ENCODE assay signal across 28 mouse cellular contexts in genomic region chr10:46070766-46071165, GRCm38 (mm10).
A peak's percentile ranks its signal among the peaks of the same experiment; 100 is the strongest.
DNase-seq lines count a peak whose midpoint lies in the region; ATAC-seq and TF ChIP-seq lines count a peak whose summit lies in the region.
"Had no signal": no experiment of that assay in that cellular context is flagged by ENCODE, and none has a peak within 500 bp of the region (broad histone marks: within the 10 kb centered on the region; RNA-seq: fewer than 3 reads in every experiment).

No protein-coding gene starts in this region.

- peak; percentile 39 for DNase-seq in forebrain, embryonic 14.5 days (ENCODE audit: low spot score)
- DNase-seq in forebrain, embryonic 10.5 days (ENCODE audit: extremely low spot score, low spot score) = no peak
- DNase-seq in midbrain, embryonic 11.5 days (ENCODE audit: low spot score, missing footprints) = no peak
- no peak for DNase-seq in midbrain, postnatal 0 days (ENCODE audit: low spot score)
- no peak for DNase-seq in cerebellum, adult 11 months
- DNase-seq: adrenal gland, postnatal 14 days; cerebellum, adult 2 months; gastrocnemius, postnatal 25 days; heart, adult 11 months; kidney, adult 9 months; kidney, postnatal 10 days; left cerebral cortex, postnatal 4 days; liver, postnatal 0 days; right cerebral cortex, adult 18-20 months; spleen, adult 18-20 months; thymus, adult 2 months; thymus, postnatal 4 days had no signal

- 70% methylated on average over 3 of the region's 3 CpGs for WGBS in forebrain, embryonic 14.5 days
- 83% methylated on average over 3 of the region's 3 CpGs for WGBS in forebrain, embryonic 10.5 days
- WGBS in midbrain, embryonic 11.5 days = 78% methylated on average over 3 of the region's 3 CpGs
- 58% methylated on average over 3 of the region's 3 CpGs for whole genome bisulfite sequencing in midbrain, embryonic 15.5 days
- 87% methylated on average over 3 of the region's 3 CpGs for WGBS in hindbrain, embryonic 12.5 days
- WGBS in midbrain, postnatal 0 days = 69% methylated on average over 3 of the region's 3 CpGs

- no peaks in the 10 kb centered on the region for H3K9me3 ChIP-seq in forebrain, embryonic 14.5 days (replicated peaks; ENCODE audit: control insufficient read depth, low read length)
- no peaks in the 10 kb centered on the region for H3K9me3 ChIP-seq in forebrain, embryonic 10.5 days
- H3K9me3 ChIP-seq in midbrain, embryonic 11.5 days (ENCODE audit: control insufficient read depth, low read length) = no peaks in the 10 kb centered on the region
- no peaks in the 10 kb centered on the region for H3K9me3 ChIP-seq in midbrain, embryonic 15.5 days
- no peaks in the 10 kb centered on the region for H3K9me3 ChIP-seq in hindbrain, embryonic 12.5 days (replicated peaks)
- no peaks in the 10 kb centered on the region for H3K9me3 ChIP-seq in midbrain, postnatal 0 days (ENCODE audit: low read length)
- H3K9me3 ChIP-seq: heart, embryonic 10.5 days; heart, embryonic 15.5 days; liver, embryonic 12.5 days; neural tube, embryonic 15.5 days had no signal

- no peaks in the 10 kb centered on the region for H3K36me3 ChIP-seq in forebrain, embryonic 14.5 days (ENCODE audit: control insufficient read depth, insufficient read depth, low read length)
- H3K36me3 ChIP-seq in forebrain, embryonic 10.5 days (replicated peaks) = no peaks in the 10 kb centered on the region
- H3K36me3 ChIP-seq in midbrain, embryonic 11.5 days (ENCODE audit: control insufficient read depth, insufficient read depth, low read length) = no peaks in the 10 kb centered on the region
- no peaks in the 10 kb centered on the region for H3K36me3 ChIP-seq in midbrain, embryonic 15.5 days (replicated peaks)
- H3K36me3 ChIP-seq in hindbrain, embryonic 12.5 days = no peaks in the 10 kb centered on the region
- no peaks in the 10 kb centered on the region for H3K36me3 ChIP-seq in midbrain, postnatal 0 days (ENCODE audit: insufficient read depth, low read length)
- H3K36me3 ChIP-seq: heart, embryonic 10.5 days; heart, embryonic 15.5 days; liver, embryonic 12.5 days; neural tube, embryonic 15.5 days had no signal

- H3K4me3 ChIP-seq in forebrain, embryonic 14.5 days (ENCODE audit: low read depth, low read length) = no peak overlapping the region
- no peak overlapping the region for H3K4me3 ChIP-seq in forebrain, embryonic 10.5 days
- H3K4me3 ChIP-seq in midbrain, embryonic 11.5 days (ENCODE audit: low read depth, low read length) = no peak overlapping the region
- H3K4me3 ChIP-seq in midbrain, embryonic 15.5 days = no peak overlapping the region
- no peak overlapping the region for H3K4me3 ChIP-seq in hindbrain, embryonic 12.5 days
- H3K4me3 ChIP-seq in midbrain, postnatal 0 days (ENCODE audit: low read depth, low read length) = no peak overlapping the region
- H3K4me3 ChIP-seq: erythroblast, embryonic 14.5 days; heart, embryonic 10.5 days; heart, embryonic 15.5 days; liver, embryonic 12.5 days; megakaryocyte, embryonic 14.5 days; neural tube, embryonic 15.5 days had no signal

- H3K27ac ChIP-seq in forebrain, embryonic 14.5 days (ENCODE audit: low read depth, low read length) = no peak overlapping the region
- no peak overlapping the region for H3K27ac ChIP-seq in forebrain, embryonic 10.5 days
- no peak overlapping the region for H3K27ac ChIP-seq in midbrain, embryonic 11.5 days (ENCODE audit: low read depth, low read length)
- H3K27ac ChIP-seq in midbrain, embryonic 15.5 days = no peak overlapping the region; the same call in 1 of the 2 replicates
- H3K27ac ChIP-seq in hindbrain, embryonic 12.5 days = peak overlapping the region; percentile 44; the same call in 1 of the 2 replicates
- H3K27ac ChIP-seq in midbrain, postnatal 0 days (ENCODE audit: low read depth, low read length) = 0 out of 2 replicates have a peak overlapping the region, but pooled peaks have one; percentile 38
- H3K27ac ChIP-seq: heart, embryonic 10.5 days; heart, embryonic 15.5 days; liver, embryonic 12.5 days; stomach, postnatal 0 days had no signal

- TF ChIP-seq CTCF in midbrain, postnatal 0 days (IDR thresholded peaks at IDR 0.05) = no peak

- H3K27me3 ChIP-seq in forebrain, embryonic 14.5 days (replicated peaks; ENCODE audit: control insufficient read depth, insufficient read depth, low read length) = no peaks in the 10 kb centered on the region
- H3K27me3 ChIP-seq in forebrain, embryonic 10.5 days (ENCODE audit: poor library complexity, severe bottlenecking) = no peaks in the 10 kb centered on the region
- no peaks in the 10 kb centered on the region for H3K27me3 ChIP-seq in midbrain, embryonic 11.5 days (ENCODE audit: control insufficient read depth, insufficient read depth, low read length)
- no peaks in the 10 kb centered on the region for H3K27me3 ChIP-seq in midbrain, embryonic 15.5 days (replicated peaks)
- no peaks in the 10 kb centered on the region for H3K27me3 ChIP-seq in hindbrain, embryonic 12.5 days
- H3K27me3 ChIP-seq in midbrain, postnatal 0 days (ENCODE audit: insufficient read depth, low read length) = no peaks in the 10 kb centered on the region
- H3K27me3 ChIP-seq: heart, embryonic 15.5 days; liver, embryonic 12.5 days; megakaryocyte, embryonic 14.5 days; neural tube, embryonic 15.5 days had no signal

- no peaks in the 10 kb centered on the region; the same call in 1 of the 2 replicates for H3K4me1 ChIP-seq in forebrain, embryonic 14.5 days (ENCODE audit: control insufficient read depth, insufficient read depth, low read length)
- peaks cover 20% of the 10 kb centered on the region for H3K4me1 ChIP-seq in forebrain, embryonic 10.5 days
- H3K4me1 ChIP-seq in midbrain, embryonic 11.5 days (ENCODE audit: control insufficient read depth, insufficient read depth, low read length) = peaks cover 9% of the 10 kb centered on the region; the same call in 1 of the 2 replicates
- H3K4me1 ChIP-seq in midbrain, embryonic 15.5 days = peaks cover 18% of the 10 kb centered on the region
- H3K4me1 ChIP-seq in hindbrain, embryonic 12.5 days = peaks cover 16% of the 10 kb centered on the region
- no peaks in the 10 kb centered on the region for H3K4me1 ChIP-seq in midbrain, postnatal 0 days (ENCODE audit: insufficient read depth, low read length)
- H3K4me1 ChIP-seq: heart, embryonic 10.5 days; heart, embryonic 15.5 days; liver, embryonic 12.5 days; megakaryocyte, embryonic 14.5 days had no signal

- no peak overlapping the region for H3K9ac ChIP-seq in forebrain, embryonic 14.5 days (ENCODE audit: low read length)
- H3K9ac ChIP-seq in midbrain, embryonic 11.5 days (ENCODE audit: low read length) = no peak overlapping the region
- H3K9ac ChIP-seq in midbrain, embryonic 15.5 days = no peak overlapping the region
- no peak overlapping the region for H3K9ac ChIP-seq in hindbrain, embryonic 12.5 days
- H3K9ac ChIP-seq in midbrain, postnatal 0 days (replicated peaks; ENCODE audit: low read length, poor library complexity, severe bottlenecking) = no peak overlapping the region
- H3K9ac ChIP-seq: heart, embryonic 15.5 days; liver, embryonic 12.5 days; liver, postnatal 0 days; neural tube, embryonic 15.5 days had no signal

- peak; percentile 33; the same call in 1 of the 2 replicates for ATAC-seq in forebrain, embryonic 14.5 days
- 0 out of 2 replicates have a peak, but pooled peaks have one; percentile 18 for ATAC-seq in midbrain, embryonic 11.5 days (ENCODE audit: low FRiP score)
- no peak for ATAC-seq in midbrain, embryonic 15.5 days (replicated peaks)
- ATAC-seq in hindbrain, embryonic 12.5 days (ENCODE audit: low FRiP score) = no peak
- no peak for ATAC-seq in midbrain, postnatal 0 days (ENCODE audit: low FRiP score)
- ATAC-seq: intestine, postnatal 0 days; liver, embryonic 12.5 days; liver, postnatal 0 days; lung, postnatal 0 days had no signal

- no peak overlapping the region for H3K4me2 ChIP-seq in forebrain, embryonic 14.5 days (ENCODE audit: low read length)
- no peak overlapping the region for H3K4me2 ChIP-seq in midbrain, embryonic 11.5 days
- H3K4me2 ChIP-seq in midbrain, embryonic 15.5 days = no peak overlapping the region
- no peak overlapping the region for H3K4me2 ChIP-seq in hindbrain, embryonic 12.5 days (replicated peaks)
- no peak overlapping the region for H3K4me2 ChIP-seq in midbrain, postnatal 0 days (ENCODE audit: low read depth, low read length, poor library complexity, severe bottlenecking)
- H3K4me2 ChIP-seq: heart, embryonic 15.5 days; liver, embryonic 12.5 days; neural tube, embryonic 15.5 days had no signal

Comparison
In these comparisons a context has a peak if more than half of its experiments do, and no peak if none do; other contexts are left out.
1. ATAC-seq: peak in forebrain, embryonic 14.5 days (single experiment) and midbrain, embryonic 11.5 days (single experiment); none in midbrain, embryonic 15.5 days (single experiment), hindbrain, embryonic 12.5 days (single experiment) and midbrain, postnatal 0 days (single experiment).
2. H3K27ac ChIP-seq: peak in hindbrain, embryonic 12.5 days (single experiment) and midbrain, postnatal 0 days (single experiment); none in forebrain, embryonic 14.5 days (single experiment), forebrain, embryonic 10.5 days (single experiment), midbrain, embryonic 11.5 days (single experiment) and midbrain, embryonic 15.5 days (single experiment).